Mouse (Mus musculus): ENCODE data around the gene Spata33.
"Not testable (repeated sequence)": the region's sequence is repeated elsewhere in the genome, so short reads cannot be mapped to it uniquely, and the experiment has no call there.

The Spata33 gene

GRCm38 (mm10) chr8:123212321-123213117, at the start of gene Spata33, which contains the start of gene Chmp1a:
TSS of gene Spata33 (plus strand) at chr8:123212832.
TSS of gene Chmp1a (minus strand) at chr8:123212763.
- DNase-seq (ENCODE audit: low read depth in 1 of 2, low spot score in 2 of 2): peak; percentile 65 to 75

- DNase-seq (ENCODE audit: low read depth in 1 of 2, low spot score in 2 of 2): no peak
Measured at GRCm38 (mm10) chr8:123181391-123181790, 31.2 kb upstream of the Spata33 start.

- no peak for DNase-seq (ENCODE audit: low read depth in 1 of 2, low spot score in 2 of 2)
Measured at GRCm38 (mm10) chr8:123185566-123186409, 26.8 kb upstream of the Spata33 start, which contains the start of gene Dpep1. TSS of gene Dpep1 (plus strand) at chr8:123186242.

- DNase-seq (ENCODE audit: low read depth in 1 of 2, low spot score in 2 of 2): no peak
Measured at GRCm38 (mm10) chr8:123188006-123188405, 24.6 kb upstream of the Spata33 start.

GRCm38 (mm10) chr8:123188841-123189240, 23.8 kb upstream of the Spata33 start:
- DNase-seq (ENCODE audit: low read depth in 1 of 2, low spot score in 2 of 2): no peak

- DNase-seq (ENCODE audit: low read depth in 1 of 2, low spot score in 2 of 2): peak in 1 of 2 experiments; percentile 16
Measured at GRCm38 (mm10) chr8:123190678-123191077, 22.0 kb upstream of the Spata33 start.

- no peak for DNase-seq (ENCODE audit: low read depth in 1 of 2, low spot score in 2 of 2)
Measured at GRCm38 (mm10) chr8:123191908-123192307, 20.7 kb upstream of the Spata33 start.

- DNase-seq (ENCODE audit: low read depth in 1 of 2, low spot score in 2 of 2): no peak
Measured at GRCm38 (mm10) chr8:123193771-123194170, 18.9 kb upstream of the Spata33 start.

GRCm38 (mm10) chr8:123197016-123197415, 15.6 kb upstream of the Spata33 start:
- DNase-seq (ENCODE audit: low read depth in 1 of 2, low spot score in 2 of 2): peak in 1 of 2 experiments; percentile 10

GRCm38 (mm10) chr8:123199864-123200263, 12.8 kb upstream of the Spata33 start:
- DNase-seq (ENCODE audit: low read depth in 1 of 2, low spot score in 2 of 2): no peak

GRCm38 (mm10) chr8:123202288-123202687, 10.3 kb upstream of the Spata33 start:
- DNase-seq (ENCODE audit: low read depth in 1 of 2, low spot score in 2 of 2): peak in 1 of 2 experiments; percentile 53

GRCm38 (mm10) chr8:123203571-123203970, 9.1 kb upstream of the Spata33 start:
- no peak for DNase-seq (ENCODE audit: low read depth in 1 of 2, low spot score in 2 of 2)

- DNase-seq (ENCODE audit: low read depth in 1 of 2, low spot score in 2 of 2): no peak
Measured at GRCm38 (mm10) chr8:123211876-123212275, 756 bp upstream of the Spata33 start.

- no peak for DNase-seq (ENCODE audit: low read depth in 1 of 2, low spot score in 2 of 2)
Measured at GRCm38 (mm10) chr8:123213118-123213772, 613 bp downstream of the Spata33 start.

- DNase-seq (ENCODE audit: low read depth in 1 of 2, low spot score in 2 of 2): no peak
Measured at GRCm38 (mm10) chr8:123215430-123215829, 2.8 kb downstream of the Spata33 start.

GRCm38 (mm10) chr8:123220917-123221316, 8.3 kb downstream of the Spata33 start:
- DNase-seq (ENCODE audit: low read depth in 1 of 2, low spot score in 2 of 2): no peak

GRCm38 (mm10) chr8:123224278-123225266, 11.9 kb downstream of the Spata33 start, which contains the start of gene Cdk10:
TSS of gene Cdk10 (plus strand) at chr8:123224842.
- DNase-seq (ENCODE audit: low read depth in 1 of 2, low spot score in 2 of 2): peak; percentile 64 to 80

- DNase-seq (ENCODE audit: low read depth in 1 of 2, low spot score in 2 of 2): no peak
Measured at GRCm38 (mm10) chr8:123228416-123228815, 15.8 kb downstream of the Spata33 start.

- not testable (repeated sequence) for DNase-seq (ENCODE audit: low read depth in 1 of 2, low spot score in 2 of 2)
Measured at GRCm38 (mm10) chr8:123230326-123230725, 17.7 kb downstream of the Spata33 start.

- no peak for DNase-seq (ENCODE audit: low read depth in 1 of 2, low spot score in 2 of 2)
Measured at GRCm38 (mm10) chr8:123231742-123232141, 19.1 kb downstream of the Spata33 start.
